Mouse (Mus musculus): ENCODE measurements around the gene Cirbp. TPM values are rescaled to one million over a fixed set of nuclear protein-coding genes. Genes with fewer than 3 reads are reported as not detected.

The Cirbp gene
- polyA plus RNA-seq, 1 experiment, result 105 TPM

DNA sequence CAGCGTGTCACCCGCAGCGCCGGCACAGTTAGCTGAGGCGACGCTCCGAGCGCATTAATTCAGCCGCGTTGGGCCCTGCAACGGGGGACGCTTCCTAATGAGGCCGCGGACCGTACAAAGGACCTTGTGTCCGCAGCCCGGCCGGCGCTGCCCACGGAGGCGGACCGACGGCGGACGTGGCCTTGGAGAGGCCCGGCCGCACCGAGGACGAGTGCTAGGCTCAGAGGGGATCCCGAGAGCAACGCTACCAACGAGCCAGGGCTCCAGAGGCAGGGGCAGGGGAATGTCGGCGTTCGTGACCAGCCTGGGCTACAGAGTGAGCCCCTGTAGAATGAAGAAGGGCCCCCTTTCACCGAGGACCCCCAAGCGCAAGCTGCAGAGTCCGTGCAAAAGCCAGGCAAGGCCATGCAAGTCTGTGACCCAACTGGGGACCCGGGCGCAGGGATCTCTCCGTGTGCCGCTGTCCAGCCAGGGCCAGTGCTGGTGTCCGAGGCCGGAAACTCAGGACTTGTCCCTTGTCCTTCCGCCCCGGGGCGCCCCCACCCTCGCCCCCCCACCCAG is 24.8 kb downstream of the Cirbp start:
- peak overlapping the region; percentile 68 for H3K4me3 ChIP-seq (ENCODE audit: control insufficient read depth, low read depth, low read length)
- H3K27me3 ChIP-seq (ENCODE audit: control insufficient read depth, insufficient read depth, low read length), result no peaks in the 10 kb centered on the region; the same call in 1 of the 2 replicates
- peaks cover 12% of the 10 kb centered on the region for H3K4me1 ChIP-seq (ENCODE audit: control insufficient read depth, insufficient read depth, low read length)
- no peak overlapping the region for H3K27ac ChIP-seq (ENCODE audit: control insufficient read depth, insufficient read depth, low read depth, low read length)
- no peak for TF ChIP-seq CTCF (IDR thresholded peaks at IDR 0.05; ENCODE audit: control insufficient read depth, insufficient read depth, insufficient replicate concordance, low read depth, low read length)
- no peak for TF ChIP-seq POLR2A (IDR thresholded peaks at IDR 0.05; ENCODE audit: control insufficient read depth, low read depth, low read length)
- no peaks in the 10 kb centered on the region for H3K36me3 ChIP-seq (ENCODE audit: control insufficient read depth, insufficient read depth, low read length)

DNA sequence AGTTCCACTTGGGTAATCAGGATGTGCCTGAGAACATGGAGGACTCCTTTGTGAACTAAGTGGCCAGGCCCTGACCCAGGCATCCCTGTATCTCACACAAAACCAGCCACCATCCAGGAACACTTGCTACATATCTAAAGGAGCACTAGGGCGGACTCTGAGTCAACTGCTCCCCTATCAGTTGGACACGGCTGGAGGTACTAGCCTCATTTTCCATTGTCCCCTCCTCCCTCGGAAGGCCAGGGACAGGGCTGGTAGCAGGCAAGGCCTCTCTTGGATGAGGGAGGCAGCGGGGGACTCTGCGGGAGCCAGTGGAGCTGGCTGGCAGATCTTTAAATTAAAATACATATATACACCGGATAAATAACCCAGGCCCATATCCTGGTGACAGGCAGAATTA is 28.2 kb downstream of the Cirbp start:
- TF ChIP-seq POLR2A (IDR thresholded peaks at IDR 0.05; ENCODE audit: control insufficient read depth, low read depth, low read length) (no peak), CTCF (IDR thresholded peaks at IDR 0.05; ENCODE audit: control insufficient read depth, insufficient read depth, insufficient replicate concordance, low read depth, low read length) (no peak)

DNA sequence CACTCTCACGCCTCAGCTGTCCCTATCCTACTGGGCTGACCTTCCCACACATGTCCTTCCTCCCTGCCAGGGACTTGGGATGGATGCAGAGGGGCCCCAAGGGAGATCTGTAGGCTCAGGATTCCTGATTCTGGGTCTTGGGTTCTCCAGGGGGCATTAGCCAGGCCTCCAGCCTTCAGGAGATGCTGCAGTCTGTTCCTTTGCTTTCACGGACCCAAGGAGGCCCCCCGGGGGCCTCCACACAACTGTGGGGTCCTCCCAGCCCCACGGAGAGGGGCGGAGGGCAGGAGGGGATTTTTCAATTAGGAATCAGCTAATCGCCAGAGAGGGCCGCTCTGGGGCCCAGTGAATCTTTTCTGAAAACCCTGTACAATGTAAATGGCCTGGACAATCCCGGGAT is 28.7 kb downstream of the Cirbp start:
- no peak overlapping the region for H3K27ac ChIP-seq (ENCODE audit: control insufficient read depth, insufficient read depth, low read depth, low read length)
- no peaks in the 10 kb centered on the region for H3K36me3 ChIP-seq (ENCODE audit: control insufficient read depth, insufficient read depth, low read length)
- no peaks in the 10 kb centered on the region; the same call in 1 of the 2 replicates for H3K27me3 ChIP-seq (ENCODE audit: control insufficient read depth, insufficient read depth, low read length)
- H3K4me1 ChIP-seq (ENCODE audit: control insufficient read depth, insufficient read depth, low read length), result peaks cover 12% of the 10 kb centered on the region
- TF ChIP-seq POLR2A (IDR thresholded peaks at IDR 0.05; ENCODE audit: control insufficient read depth, low read depth, low read length), result no peak
- no peak for TF ChIP-seq CTCF (IDR thresholded peaks at IDR 0.05; ENCODE audit: control insufficient read depth, insufficient read depth, insufficient replicate concordance, low read depth, low read length)
- H3K4me3 ChIP-seq (ENCODE audit: control insufficient read depth, low read depth, low read length), result no peak overlapping the region

More for the DNA sequence above, 28.2 kb downstream of the Cirbp start:
- Histone ChIP-seq H3K4me1 (ENCODE audit: control insufficient read depth, insufficient read depth, low read length) (peaks cover 12% of the 10 kb centered on the region), H3K27ac (ENCODE audit: control insufficient read depth, insufficient read depth, low read depth, low read length) (no peak overlapping the region), H3K4me3 (ENCODE audit: control insufficient read depth, low read depth, low read length) (no peak overlapping the region), H3K27me3 (ENCODE audit: control insufficient read depth, insufficient read depth, low read length) (no peaks in the 10 kb centered on the region; the same call in 1 of the 2 replicates), H3K36me3 (ENCODE audit: control insufficient read depth, insufficient read depth, low read length) (no peaks in the 10 kb centered on the region)

DNA sequence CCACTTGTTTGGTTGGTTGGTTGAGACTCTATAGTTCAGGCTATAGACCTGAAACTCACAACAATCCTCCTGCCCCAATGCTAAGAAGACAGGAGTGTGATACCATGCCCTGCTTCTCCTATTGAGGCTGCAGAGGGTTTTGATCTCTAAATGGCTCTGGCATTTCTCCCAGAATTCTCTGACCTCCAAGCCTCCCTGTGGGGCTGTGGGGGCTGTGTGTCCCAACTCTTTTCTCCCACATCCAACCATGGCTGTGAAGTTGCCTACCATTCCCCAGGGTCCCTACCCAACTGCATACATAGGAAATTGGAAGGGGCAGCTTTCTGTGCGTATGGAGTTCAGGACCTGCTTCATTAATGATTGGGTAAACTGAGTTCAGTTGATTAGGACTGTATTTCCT is 30.4 kb downstream of the Cirbp start:
- no peak overlapping the region for H3K4me3 ChIP-seq (ENCODE audit: control insufficient read depth, low read depth, low read length)
- TF ChIP-seq CTCF (IDR thresholded peaks at IDR 0.05; ENCODE audit: control insufficient read depth, insufficient read depth, insufficient replicate concordance, low read depth, low read length), result no peak
- no peak for TF ChIP-seq POLR2A (IDR thresholded peaks at IDR 0.05; ENCODE audit: control insufficient read depth, low read depth, low read length)
- H3K27ac ChIP-seq (ENCODE audit: control insufficient read depth, insufficient read depth, low read depth, low read length), result no peak overlapping the region
- H3K27me3 ChIP-seq (ENCODE audit: control insufficient read depth, insufficient read depth, low read length), result no peaks in the 10 kb centered on the region
- peaks cover 7% of the 10 kb centered on the region for H3K4me1 ChIP-seq (ENCODE audit: control insufficient read depth, insufficient read depth, low read length)
- H3K36me3 ChIP-seq (ENCODE audit: control insufficient read depth, insufficient read depth, low read length), result no peaks in the 10 kb centered on the region

DNA sequence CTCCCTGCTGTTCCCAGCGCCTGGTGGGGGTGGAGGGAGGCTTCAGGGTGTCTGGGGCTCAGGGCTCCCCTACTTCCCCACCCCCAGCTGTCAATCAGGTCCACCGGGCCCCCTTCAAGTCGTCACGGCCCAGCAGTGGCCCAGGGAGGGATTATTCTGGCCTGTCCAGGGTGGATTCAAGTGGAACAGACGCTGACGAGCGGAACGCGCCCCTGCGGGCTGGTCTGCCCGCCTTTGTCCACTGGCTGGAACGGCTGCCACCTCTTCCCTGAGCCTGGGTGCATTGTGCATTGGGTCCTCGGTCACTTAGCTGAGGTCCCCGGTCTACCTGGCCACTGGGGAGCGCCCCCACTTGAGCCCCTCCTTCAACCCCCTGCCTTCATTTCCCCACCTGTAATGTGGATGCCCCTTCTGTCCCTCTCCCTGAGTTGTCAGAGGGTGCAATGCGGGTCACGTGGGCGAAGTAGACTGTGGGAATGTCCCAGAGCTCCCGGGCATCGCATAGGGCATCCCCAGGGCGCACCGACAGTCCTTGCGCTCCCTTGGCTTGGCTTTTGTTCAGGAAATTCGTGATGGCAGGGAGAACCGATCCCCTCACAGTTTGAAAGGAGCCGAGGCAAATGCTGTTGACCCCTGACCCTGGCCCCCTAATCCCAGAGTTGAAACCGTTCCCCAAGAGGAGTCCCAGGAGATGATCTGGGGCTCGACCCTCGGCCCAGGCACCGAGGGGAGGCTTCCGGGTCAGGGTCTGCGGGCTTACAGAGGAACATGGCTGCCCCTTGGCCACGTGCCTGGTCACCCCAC is 31.2 kb downstream of the Cirbp start:
- Histone ChIP-seq H3K27ac (ENCODE audit: control insufficient read depth, insufficient read depth, low read depth, low read length) (no peak overlapping the region), H3K4me1 (ENCODE audit: control insufficient read depth, insufficient read depth, low read length) (peaks cover 7% of the 10 kb centered on the region), H3K4me3 (ENCODE audit: control insufficient read depth, low read depth, low read length) (no peak overlapping the region), H3K36me3 (ENCODE audit: control insufficient read depth, insufficient read depth, low read length) (no peaks in the 10 kb centered on the region), H3K27me3 (ENCODE audit: control insufficient read depth, insufficient read depth, low read length) (no peaks in the 10 kb centered on the region)
- TF ChIP-seq CTCF (IDR thresholded peaks at IDR 0.05; ENCODE audit: control insufficient read depth, insufficient read depth, insufficient replicate concordance, low read depth, low read length), result no peak
- no peak for TF ChIP-seq POLR2A (IDR thresholded peaks at IDR 0.05; ENCODE audit: control insufficient read depth, low read depth, low read length)

DNA sequence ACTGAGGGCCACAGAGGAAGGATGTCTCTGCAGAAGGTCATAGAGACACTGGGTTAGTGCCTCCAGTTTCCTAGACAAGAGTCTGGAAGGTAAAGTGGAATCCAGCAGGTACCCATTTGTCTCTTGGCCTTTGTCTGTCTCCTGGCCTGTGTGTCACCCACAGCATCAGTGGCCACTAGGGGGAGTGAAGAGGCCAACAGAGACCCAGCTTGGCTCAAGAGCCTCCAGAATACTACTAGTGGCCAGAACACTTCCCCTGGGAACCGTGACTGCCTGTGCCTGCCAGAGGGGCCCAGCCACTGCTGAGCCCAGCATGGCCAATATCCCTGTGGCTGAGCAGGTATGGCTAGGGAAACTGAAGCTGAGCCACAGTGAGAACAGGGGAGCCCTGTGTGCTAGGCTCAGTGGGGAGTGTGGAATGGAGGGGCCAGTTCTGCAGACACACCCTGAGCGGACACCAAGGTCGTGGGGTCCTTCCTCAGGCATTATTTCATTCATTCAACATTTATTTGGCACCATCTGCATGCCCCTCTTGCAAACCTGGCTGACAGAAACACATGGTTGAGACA is 33.7 kb downstream of the Cirbp start:
- TF ChIP-seq CTCF (IDR thresholded peaks at IDR 0.05; ENCODE audit: control insufficient read depth, insufficient read depth, insufficient replicate concordance, low read depth, low read length), result peak; percentile 71; the same call in 1 of the 2 replicates
- TF ChIP-seq POLR2A (IDR thresholded peaks at IDR 0.05; ENCODE audit: control insufficient read depth, low read depth, low read length), result no peak
- Histone ChIP-seq H3K4me3 (ENCODE audit: control insufficient read depth, low read depth, low read length) (no peak overlapping the region), H3K36me3 (ENCODE audit: control insufficient read depth, insufficient read depth, low read length) (no peaks in the 10 kb centered on the region), H3K27me3 (ENCODE audit: control insufficient read depth, insufficient read depth, low read length) (no peaks in the 10 kb centered on the region), H3K27ac (ENCODE audit: control insufficient read depth, insufficient read depth, low read depth, low read length) (no peak overlapping the region), H3K4me1 (ENCODE audit: control insufficient read depth, insufficient read depth, low read length) (no peaks in the 10 kb centered on the region)

DNA sequence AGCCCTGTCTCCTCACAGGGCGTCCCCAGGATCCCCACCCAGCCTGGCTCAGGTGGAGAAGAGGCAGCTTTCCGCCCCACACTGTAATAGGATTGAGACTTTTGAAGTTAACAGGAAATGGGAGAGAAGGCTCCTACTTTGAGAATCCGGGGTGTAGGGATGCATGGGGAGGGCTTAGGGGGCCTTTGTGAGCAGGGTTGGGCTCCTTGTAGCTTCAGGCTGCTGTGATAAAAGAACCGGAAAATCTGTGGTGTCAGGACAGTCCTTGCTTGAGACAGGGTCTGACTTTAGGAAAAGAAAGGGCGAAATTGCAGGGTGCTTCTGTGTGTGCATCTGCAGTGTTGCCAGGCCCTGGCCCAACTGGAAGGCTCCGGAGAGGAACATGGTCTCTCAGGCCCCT is 34.7 kb downstream of the Cirbp start:
- H3K4me1 ChIP-seq (ENCODE audit: control insufficient read depth, insufficient read depth, low read length), result no peaks in the 10 kb centered on the region
- H3K4me3 ChIP-seq (ENCODE audit: control insufficient read depth, low read depth, low read length), result no peak overlapping the region
- H3K36me3 ChIP-seq (ENCODE audit: control insufficient read depth, insufficient read depth, low read length), result no peaks in the 10 kb centered on the region
- H3K27me3 ChIP-seq (ENCODE audit: control insufficient read depth, insufficient read depth, low read length), result no peaks in the 10 kb centered on the region
- no peak overlapping the region for H3K27ac ChIP-seq (ENCODE audit: control insufficient read depth, insufficient read depth, low read depth, low read length)
- TF ChIP-seq POLR2A (IDR thresholded peaks at IDR 0.05; ENCODE audit: control insufficient read depth, low read depth, low read length), result no peak
- TF ChIP-seq CTCF (IDR thresholded peaks at IDR 0.05; ENCODE audit: control insufficient read depth, insufficient read depth, insufficient replicate concordance, low read depth, low read length), result no peak

Measured in testis, adult 2 months (tissue).